Comparison of ENCODE assay signal across 8 mouse cellular contexts in the genomic region with DNA sequence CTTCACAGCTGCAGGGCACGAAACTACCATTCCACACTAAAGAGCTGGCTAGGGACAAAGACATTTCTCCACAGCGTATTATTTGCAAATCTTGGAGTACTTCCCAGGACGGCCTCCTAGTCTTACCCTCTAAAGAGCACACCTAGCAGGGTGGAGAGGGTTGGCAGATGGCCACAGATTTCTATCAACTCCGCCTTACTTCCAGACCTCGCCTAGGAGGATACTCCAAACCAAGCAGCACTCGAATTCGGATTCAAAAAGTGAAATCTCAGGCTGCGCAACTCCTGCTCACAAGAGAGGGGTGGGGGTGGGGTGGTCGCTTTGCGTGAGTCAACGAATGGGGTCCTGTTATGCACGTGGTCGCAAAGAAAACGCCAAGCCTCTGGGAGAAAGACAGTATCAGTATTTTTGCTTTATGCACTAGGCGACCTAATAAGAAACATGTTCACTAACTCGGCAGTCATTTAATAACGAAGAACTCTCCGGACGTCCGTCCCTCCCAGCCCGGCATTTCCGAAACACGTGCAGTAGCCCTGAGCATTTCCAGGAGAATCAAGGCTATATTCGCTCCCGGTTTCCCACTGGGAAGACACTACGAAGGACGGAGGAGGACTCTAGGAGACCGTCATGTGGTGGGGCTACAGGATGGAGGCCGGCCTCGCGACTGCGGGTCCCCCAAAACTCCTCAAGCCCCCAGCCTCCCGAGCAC. TPM values are rescaled to one million over a fixed set of nuclear protein-coding genes. Genes with fewer than 3 reads are reported as not detected.
A peak's percentile ranks its signal among the peaks of the same experiment; 100 is the strongest.
DNase-seq lines count a peak whose midpoint lies in the region; ATAC-seq and TF ChIP-seq lines count a peak whose summit lies in the region.

No protein-coding gene starts in this region.

- no peak for TF ChIP-seq CTCF in gastrocnemius, adult 2 months (IDR thresholded peaks at IDR 0.05)

- H3K9ac ChIP-seq in ES-E14 (ENCODE audit: insufficient read depth, low read depth, low read length, poor library complexity, severe bottlenecking) = peak overlapping the region; percentile 98
- H3K9ac ChIP-seq in heart, embryonic 11.5 days (ENCODE audit: low read depth, low read length) = peak overlapping the region; percentile 95
- peak overlapping the region; percentile 94 for H3K9ac ChIP-seq in kidney, embryonic 16.5 days (replicated peaks; ENCODE audit: low read length)

- H3K9me3 ChIP-seq in ES-E14 (ENCODE audit: control insufficient read depth, insufficient read depth, low read depth, low read length) = no peaks in the 10 kb centered on the region
- no peaks in the 10 kb centered on the region for H3K9me3 ChIP-seq in heart, embryonic 11.5 days (replicated peaks; ENCODE audit: control insufficient read depth, low read length)
- H3K9me3 ChIP-seq in kidney, embryonic 16.5 days (ENCODE audit: low read length) = no peaks in the 10 kb centered on the region

- DNase-seq in gastrocnemius, adult 2 months = peak; percentile 35
- no peak for DNase-seq in gastrocnemius, postnatal 14 days
- peak; percentile 20 for DNase-seq in ES-E14 (ENCODE audit: low read depth, low spot score)
- DNase-seq in embryo, embryonic 11.5 days (ENCODE audit: low read depth, low spot score) = peak; percentile 23
- peak; percentile 76 for DNase-seq in lung, postnatal 14 days
- peak; percentile 36 for DNase-seq in testis, postnatal 14 days (ENCODE audit: low spot score)

- H3K4me1 ChIP-seq in ES-E14 (ENCODE audit: control insufficient read depth in 2 of 2, insufficient read depth in 2 of 2, low read length in 2 of 2, poor library complexity in 1 of 2) = peaks cover 0 to 6% of the 10 kb centered on the region in 2 experiments; a peak in 1 of 4 replicates
- peaks cover 5% of the 10 kb centered on the region for H3K4me1 ChIP-seq in heart, embryonic 11.5 days (ENCODE audit: control insufficient read depth, insufficient read depth, low read length)
- 0 out of 2 replicates have a peak, but pooled peaks cover 11% of the 10 kb centered on the region for H3K4me1 ChIP-seq in kidney, embryonic 16.5 days (ENCODE audit: insufficient read depth, low read length)

- H3K27me3 ChIP-seq in heart, embryonic 11.5 days (ENCODE audit: control insufficient read depth, insufficient read depth, low read length) = no peaks in the 10 kb centered on the region
- H3K27me3 ChIP-seq in kidney, embryonic 16.5 days (ENCODE audit: insufficient read depth, low read length) = no peaks in the 10 kb centered on the region

- peak; percentile 23 for ATAC-seq in heart, embryonic 11.5 days (replicated peaks; ENCODE audit: insufficient number of reproducible peaks, low FRiP score, low TSS enrichment)
- peak; percentile 37 for ATAC-seq in kidney, embryonic 16.5 days (ENCODE audit: low FRiP score, low TSS enrichment)

- in situ Hi-C loops in ES-E14 (cut with MboI; ENCODE audit: low sequenced_read_pairs in 2 of 2, unreplicated experiment in 2 of 2) = no loop called here

- WGBS in heart, embryonic 11.5 days (ENCODE audit: insufficient replicate concordance) = 4% methylated on average over 33 of the region's 33 CpGs
- 2% methylated on average over 33 of the region's 33 CpGs for WGBS in kidney, embryonic 16.5 days

- H3K4me3 ChIP-seq in gastrocnemius, adult 2 months = peak overlapping the region; percentile 80
- peak overlapping the region; percentile 75 to 94 for H3K4me3 ChIP-seq in ES-E14 (ENCODE audit: insufficient read depth in 1 of 2, low read depth in 1 of 2, low read length in 2 of 2, poor library complexity in 1 of 2, severe bottlenecking in 1 of 2)
- H3K4me3 ChIP-seq in heart, embryonic 11.5 days (ENCODE audit: low read depth, low read length) = peak overlapping the region; percentile 82
- peak overlapping the region; percentile 80 for H3K4me3 ChIP-seq in kidney, embryonic 16.5 days (ENCODE audit: low read length)

- intact Hi-C loops in gastrocnemius, adult 2 months (cut with DNase I) = loop anchor here (2.0 to 5.0 kb wide), 2 partner anchors 36 to 130 kb away; no protein-coding TSS in a partner anchor
- intact Hi-C loops in gastrocnemius, postnatal 14 days (cut with DNase I; ENCODE audit: low total_unique reads) = no loop called here

- H3K36me3 ChIP-seq in ES-E14 (ENCODE audit: control insufficient read depth, insufficient read depth, low read length, poor library complexity, severe bottlenecking) = peaks cover 32% of the 10 kb centered on the region
- H3K36me3 ChIP-seq in heart, embryonic 11.5 days (ENCODE audit: control insufficient read depth, insufficient read depth, low read length) = peaks cover 17% of the 10 kb centered on the region
- peaks cover 27% of the 10 kb centered on the region for H3K36me3 ChIP-seq in kidney, embryonic 16.5 days (ENCODE audit: insufficient read depth, low read length)

- H3K4me2 ChIP-seq in heart, embryonic 11.5 days = peak overlapping the region; percentile 79
- H3K4me2 ChIP-seq in kidney, embryonic 16.5 days (replicated peaks; ENCODE audit: low read depth, low read length) = peak overlapping the region; percentile 80

- peak overlapping the region; percentile 92 for H3K27ac ChIP-seq in gastrocnemius, adult 2 months
- H3K27ac ChIP-seq in ES-E14 (ENCODE audit: insufficient read depth, low read depth, low read length, poor library complexity, severe bottlenecking) = peak overlapping the region; percentile 88
- peak overlapping the region; percentile 84 for H3K27ac ChIP-seq in heart, embryonic 11.5 days (ENCODE audit: low read depth, low read length)
- peak overlapping the region; percentile 92 for H3K27ac ChIP-seq in kidney, embryonic 16.5 days (ENCODE audit: low read length)

TF ChIP-seq in ES-E14, 5 proteins besides CTCF, POLR2A, EP300 and RAD21:
- TF ChIP-seq ZC3H11A (IDR thresholded peaks at IDR 0.05; ENCODE audit: borderline replicate concordance, low read depth, low read length) (no peak), HCFC1 (IDR thresholded peaks at IDR 0.05; ENCODE audit: borderline replicate concordance, insufficient read depth, low read length) (0 out of 2 replicates have a peak, but pooled peaks have one; percentile 24), CHD2 (IDR thresholded peaks at IDR 0.05; ENCODE audit: low read depth, low read length) (peak; percentile 60; the same call in 1 of the 2 replicates)
TF ChIP-seq in ES-E14: peak in this region for 2.

RNA-seq across cellular contexts. Expression of a gene that starts 0.6 kb away (rescaled TPM):
- total RNA-seq in gastrocnemius, adult 2 months (2021) = not detected
- total RNA-seq in gastrocnemius, postnatal 14 days (2021) = under 1 TPM in 1 of 2 experiments, not detected in 1; 0.42 TPM
- 0.48 and 1.4 TPM in 2 replicates for total RNA-seq in ES-E14 (2012; rRNA removed)
- polyA plus RNA-seq in heart, embryonic 11.5 days (2014; fragmentation: Nextera tagmentation; extraction: Ambion mirVana) = 0.99 and 1.3 TPM in 2 replicates
- 1.2 and 1.7 TPM in 2 replicates for polyA plus RNA-seq in kidney, embryonic 16.5 days (2015; fragmentation: Nextera tagmentation; extraction: Ambion mirVana)

RNA-seq across cellular contexts. Expression of a gene that starts 0.6 kb away (rescaled TPM):
- total RNA-seq in gastrocnemius, adult 2 months (2021) = 1 to 10 TPM; 3.0 to 3.9 TPM
- 1 to 10 TPM; 1.9 to 2.9 TPM for total RNA-seq in gastrocnemius, postnatal 14 days (2021)
- 26.1 and 34.0 TPM in 2 replicates for total RNA-seq in ES-E14 (2012; rRNA removed)
- polyA plus RNA-seq in heart, embryonic 11.5 days (2014; fragmentation: Nextera tagmentation; extraction: Ambion mirVana) = 25.8 and 34.8 TPM in 2 replicates
- 33.1 and 36.7 TPM in 2 replicates for polyA plus RNA-seq in kidney, embryonic 16.5 days (2015; fragmentation: Nextera tagmentation; extraction: Ambion mirVana)

RNA-seq across cellular contexts. Expression of a gene that starts 26.7 kb away (rescaled TPM):
- 10 to 100 TPM; 11.3 to 16.2 TPM for total RNA-seq in gastrocnemius, adult 2 months (2021)
- 10 to 100 TPM; 13.4 to 14.4 TPM for total RNA-seq in gastrocnemius, postnatal 14 days (2021)
- total RNA-seq in ES-E14 (2012; rRNA removed) = 16.0 and 20.2 TPM in 2 replicates
- polyA plus RNA-seq in heart, embryonic 11.5 days (2014; fragmentation: Nextera tagmentation; extraction: Ambion mirVana) = 21.1 and 21.6 TPM in 2 replicates
- 28.7 and 29.1 TPM in 2 replicates for polyA plus RNA-seq in kidney, embryonic 16.5 days (2015; fragmentation: Nextera tagmentation; extraction: Ambion mirVana)

RNA-seq across cellular contexts. Expression of a gene that starts 26.7 kb away (rescaled TPM):
- total RNA-seq in gastrocnemius, adult 2 months (2021) = 10 to 100 TPM; 21.9 to 24.2 TPM
- 10 to 100 TPM; 25.2 to 28.0 TPM for total RNA-seq in gastrocnemius, postnatal 14 days (2021)
- 62.8 and 65.5 TPM in 2 replicates for total RNA-seq in ES-E14 (2012; rRNA removed)
- 128 TPM in 2 replicates for polyA plus RNA-seq in heart, embryonic 11.5 days (2014; fragmentation: Nextera tagmentation; extraction: Ambion mirVana)
- 136 and 142 TPM in 2 replicates for polyA plus RNA-seq in kidney, embryonic 16.5 days (2015; fragmentation: Nextera tagmentation; extraction: Ambion mirVana)

RNA-seq across cellular contexts. Expression of a gene that starts 37.4 kb away (rescaled TPM):
- total RNA-seq in gastrocnemius, adult 2 months (2021) = 1 to 10 TPM; 1.4 to 2.0 TPM
- 1 to 10 TPM; 4.0 to 5.0 TPM for total RNA-seq in gastrocnemius, postnatal 14 days (2021)
- 10.6 and 11.3 TPM in 2 replicates for total RNA-seq in ES-E14 (2012; rRNA removed)
- polyA plus RNA-seq in heart, embryonic 11.5 days (2014; fragmentation: Nextera tagmentation; extraction: Ambion mirVana) = 31.2 and 35.8 TPM in 2 replicates
- polyA plus RNA-seq in kidney, embryonic 16.5 days (2015; fragmentation: Nextera tagmentation; extraction: Ambion mirVana) = 27.0 and 28.6 TPM in 2 replicates
